19 mouse cellular contexts compared by ENCODE assay signal in genomic region chr2:125933977-125934376, GRCm38 (mm10).
DNase-seq lines count a peak whose midpoint lies in the region.
"Had no signal": no experiment of that assay in that cellular context is flagged by ENCODE, and none has a peak within 500 bp of the region (broad histone marks: within the 10 kb centered on the region; RNA-seq: fewer than 3 reads in every experiment).

No protein-coding gene starts in this region.

- DNase-seq in adrenal gland, adult (ENCODE audit: inconsistent age in 2 of 2, low spot score in 1 of 2) = peak; percentile 48 to 84
- DNase-seq in adrenal gland, postnatal 25 days = no peak
- DNase-seq in 3134 (ENCODE audit: extremely low read depth, insufficient read length, low spot score) = peak; percentile 73
- peak; percentile 31 for DNase-seq in NIH3T3 (ENCODE audit: low read depth)
- peak; percentile 13 for DNase-seq in fibroblast of lung, adult 2 months (ENCODE audit: low read depth)
- DNase-seq in lung, adult 18-20 months = no peak
- DNase-seq in left cerebral cortex, adult 11 months (ENCODE audit: low spot score) = no peak
- DNase-seq: cerebellum, adult 11 months; cerebellum, adult 9-10 months; cerebellum, postnatal 36 days; embryo, embryonic 11 days; gastrocnemius, adult 2 months; gastrocnemius, postnatal 36 days; heart, postnatal 14 days; kidney, adult 11 months; kidney, postnatal 14 days; layer of hippocampus, adult 9-11 months; retina, postnatal 1 day; right cerebral cortex, postnatal 14 days had no signal

Comparison
In these comparisons a context has a peak if more than half of its experiments do, and no peak if none do; other contexts are left out.
1. DNase-seq: peak in adrenal gland, adult (2 of 2), 3134 (single experiment), NIH3T3 (single experiment) and fibroblast of lung, adult 2 months (single experiment); none in adrenal gland, postnatal 25 days (single experiment), lung, adult 18-20 months (0 of 2) and left cerebral cortex, adult 11 months (single experiment).